Mouse (Mus musculus) G1E (cell line): ENCODE measurements at regions not wholly inside any gene's neighbourhood (a gene's known extent, or its start where the extent isn't known, plus 50 kb on each side); places are given as distances from the start of the nearest gene placed in this dataset.

Source experiments
- ATAC-seq: 2 replicates; pipeline ENCODE4 v1.8.0; 2016; ENCODE audit warnings: mild to moderate bottlenecking; ENCODE audit not compliant: insufficient number of reproducible peaks, poor library complexity, low FRiP score, severe bottlenecking; ENCODE audit errors: extremely low read depth
- DNase-seq: peaks from one replicate; pipeline ENCODE4 v3.0.0; 2012; ENCODE audit warnings: low spot score
- H3K27me3 ChIP-seq: 2 replicates; pipeline ENCODE4 v1.6.1; 2012; ENCODE audit warnings: mild to moderate bottlenecking, low read length, inconsistent platforms; ENCODE audit not compliant: insufficient read depth
- H3K36me3 ChIP-seq: replicated peaks from 2 replicates; pipeline ENCODE3; 2012; ENCODE audit warnings: mild to moderate bottlenecking, inconsistent platforms
- H3K4me1 ChIP-seq: 2 replicates; pipeline ENCODE4 v1.6.1; 2012; ENCODE audit warnings: low read depth, low read length, inconsistent platforms, mixed read lengths; ENCODE audit not compliant: insufficient read depth
- H3K4me3 ChIP-seq: 2 replicates; pipeline ENCODE4 v1.5.1; 2012; ENCODE audit warnings: low read depth, mild to moderate bottlenecking, inconsistent platforms, low read length, moderate library complexity, mixed read lengths
- H3K9me3 ChIP-seq: replicated peaks from 2 replicates; pipeline ENCODE4 v1.6.1; 2012; ENCODE audit warnings: inconsistent platforms
- CTCF ChIP-seq: IDR thresholded peaks from 2 replicates; pipeline ENCODE4 v1.5.1; 2012; ENCODE audit warnings: low read depth, low read length, inconsistent platforms, mixed read lengths
- GATA1 ChIP-seq: IDR thresholded peaks from 2 replicates; pipeline ENCODE4 v1.6.1; 2012; ENCODE audit warnings: borderline replicate concordance, low read length, inconsistent platforms, mixed read lengths
- GATA2 ChIP-seq: IDR thresholded peaks from 2 replicates; pipeline ENCODE4 v1.6.1; 2012; ENCODE audit warnings: low read depth, low read length, inconsistent platforms, borderline replicate concordance
- POLR2AphosphoS5 ChIP-seq: IDR thresholded peaks from 2 replicates; pipeline ENCODE4 v1.6.1; 2012; ENCODE audit warnings: low read depth, low read length, inconsistent platforms; ENCODE audit not compliant: insufficient replicate concordance
- TAL1 ChIP-seq: conservative IDR thresholded peaks from 2 replicates; pipeline ENCODE4 v1.6.1; 2012; ENCODE audit warnings: low read depth, low read length, inconsistent platforms, mixed read lengths

- no peak overlapping the region for H3K4me3 ChIP-seq
- H3K4me1 ChIP-seq, result no peaks in the 10 kb centered on the region
- TF ChIP-seq GATA1 (no peak), POLR2AphosphoS5 (no peak), GATA2 (no peak), CTCF (no peak), TAL1 (no peak)
- peaks cover 77% of the 10 kb centered on the region for H3K9me3 ChIP-seq
- ATAC-seq (no peak), DNase-seq (no peak)
- no peaks in the 10 kb centered on the region for H3K27me3 ChIP-seq
- no peaks in the 10 kb centered on the region for H3K36me3 ChIP-seq
These were observed 75.6 kb downstream of the Cops8 start for GRCm38 (mm10) chr1:90678416-90678815.

DNA sequence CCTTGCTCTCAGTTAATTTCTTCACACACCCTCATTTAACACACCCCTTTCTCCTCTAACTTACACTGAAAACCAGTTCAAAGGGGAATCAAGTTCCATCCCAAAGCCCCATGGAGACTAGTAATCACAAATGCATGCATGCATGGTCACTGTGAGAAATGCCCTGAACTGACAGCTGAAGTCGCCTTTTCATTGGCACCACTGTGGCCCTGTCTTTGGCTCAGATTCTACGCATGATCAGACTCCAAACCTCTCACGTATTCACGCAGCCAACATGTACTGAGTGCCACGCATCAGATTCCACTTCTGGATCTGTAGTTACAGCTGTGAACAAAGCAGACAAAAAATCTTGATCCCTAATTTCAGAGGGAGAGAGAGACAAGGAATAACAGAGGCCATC is 85.3 kb downstream of the Cops8 start:
- DNase-seq (no peak), ATAC-seq (no peak)
- TF ChIP-seq TAL1 (no peak), GATA1 (no peak), CTCF (no peak), GATA2 (no peak), POLR2AphosphoS5 (no peak)
- Histone ChIP-seq H3K4me3 (no peak overlapping the region), H3K9me3 (peaks cover 58% of the 10 kb centered on the region), H3K4me1 (no peaks in the 10 kb centered on the region), H3K36me3 (no peaks in the 10 kb centered on the region), H3K27me3 (no peaks in the 10 kb centered on the region)

- Histone ChIP-seq H3K27me3 (no peaks in the 10 kb centered on the region), H3K36me3 (no peaks in the 10 kb centered on the region), H3K9me3 (peaks cover 61% of the 10 kb centered on the region), H3K4me1 (no peaks in the 10 kb centered on the region), H3K4me3 (no peak overlapping the region)
- ATAC-seq (no peak), DNase-seq (no peak)
- no peak for TF ChIP-seq GATA1
- TF ChIP-seq TAL1, result no peak
- no peak for TF ChIP-seq GATA2
- no peak for TF ChIP-seq CTCF
- TF ChIP-seq POLR2AphosphoS5, result no peak
These were observed 87.9 kb downstream of the Cops8 start for GRCm38 (mm10) chr1:90690591-90691116.

DNA sequence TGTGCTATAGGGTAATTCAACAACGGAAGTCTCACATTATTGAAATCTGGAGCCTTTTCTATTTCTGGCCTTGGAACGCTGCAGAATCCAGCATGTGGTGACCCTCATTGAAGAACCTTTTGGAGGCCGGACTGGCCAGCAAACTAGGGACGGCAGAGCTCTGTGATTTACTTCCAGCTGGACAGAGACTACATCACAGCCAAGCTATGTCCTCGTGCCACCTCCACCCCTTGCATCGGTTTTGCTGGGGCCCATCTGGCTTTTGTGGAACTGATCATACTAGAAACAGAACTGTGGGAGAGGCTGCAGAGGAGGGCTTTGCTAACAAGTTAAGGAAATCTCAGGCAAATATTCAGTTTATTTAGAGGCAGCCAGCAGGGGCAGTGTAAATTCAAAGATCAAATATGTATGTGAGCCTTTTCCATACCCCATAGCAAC is 88.4 kb downstream of the Cops8 start:
- no peaks in the 10 kb centered on the region for H3K4me1 ChIP-seq
- DNase-seq, result no peak
- no peak overlapping the region for H3K4me3 ChIP-seq
- TF ChIP-seq TAL1, result no peak
- no peak for TF ChIP-seq CTCF
- TF ChIP-seq POLR2AphosphoS5, result no peak
- no peak for TF ChIP-seq GATA1
- TF ChIP-seq GATA2, result no peak
- ATAC-seq, result no peak
- H3K9me3 ChIP-seq, result peaks cover 66% of the 10 kb centered on the region
- H3K27me3 ChIP-seq, result no peaks in the 10 kb centered on the region
- no peaks in the 10 kb centered on the region for H3K36me3 ChIP-seq

DNA sequence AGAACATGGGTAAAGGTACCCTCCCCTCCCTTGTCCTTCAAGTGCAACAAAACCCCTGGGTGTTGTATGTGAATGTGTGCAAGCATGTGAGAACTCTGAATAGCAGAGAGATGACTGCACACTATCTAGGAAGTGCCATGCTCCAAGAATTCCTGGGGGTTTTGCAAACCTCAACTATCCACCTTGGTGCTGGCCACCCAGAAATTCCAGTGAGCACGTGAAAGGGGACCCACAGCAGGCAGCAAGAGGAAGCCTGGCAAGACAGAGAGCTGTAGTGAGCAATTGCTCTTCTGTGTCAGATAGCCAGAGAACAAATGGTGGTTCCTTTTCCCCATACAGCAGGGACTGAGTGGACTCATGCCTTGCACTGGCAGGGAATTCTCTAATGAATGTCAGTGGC is 90.1 kb downstream of the Cops8 start:
- Histone ChIP-seq H3K4me3 (no peak overlapping the region), H3K27me3 (no peaks in the 10 kb centered on the region), H3K4me1 (no peaks in the 10 kb centered on the region), H3K36me3 (no peaks in the 10 kb centered on the region), H3K9me3 (peaks cover 66% of the 10 kb centered on the region)
- ATAC-seq (no peak), DNase-seq (no peak)
- TF ChIP-seq POLR2AphosphoS5, result no peak
- no peak for TF ChIP-seq CTCF
- TF ChIP-seq TAL1, result no peak
- no peak for TF ChIP-seq GATA1

GRCm38 (mm10) chr1:90694761-90695160 is 92.0 kb downstream of the Cops8 start:
- no peaks in the 10 kb centered on the region for H3K4me1 ChIP-seq
- peaks cover 77% of the 10 kb centered on the region for H3K9me3 ChIP-seq
- ATAC-seq (no peak), DNase-seq (no peak)
- H3K27me3 ChIP-seq, result no peaks in the 10 kb centered on the region
- H3K36me3 ChIP-seq, result no peaks in the 10 kb centered on the region
- no peak for TF ChIP-seq GATA1
- no peak overlapping the region for H3K4me3 ChIP-seq

DNA sequence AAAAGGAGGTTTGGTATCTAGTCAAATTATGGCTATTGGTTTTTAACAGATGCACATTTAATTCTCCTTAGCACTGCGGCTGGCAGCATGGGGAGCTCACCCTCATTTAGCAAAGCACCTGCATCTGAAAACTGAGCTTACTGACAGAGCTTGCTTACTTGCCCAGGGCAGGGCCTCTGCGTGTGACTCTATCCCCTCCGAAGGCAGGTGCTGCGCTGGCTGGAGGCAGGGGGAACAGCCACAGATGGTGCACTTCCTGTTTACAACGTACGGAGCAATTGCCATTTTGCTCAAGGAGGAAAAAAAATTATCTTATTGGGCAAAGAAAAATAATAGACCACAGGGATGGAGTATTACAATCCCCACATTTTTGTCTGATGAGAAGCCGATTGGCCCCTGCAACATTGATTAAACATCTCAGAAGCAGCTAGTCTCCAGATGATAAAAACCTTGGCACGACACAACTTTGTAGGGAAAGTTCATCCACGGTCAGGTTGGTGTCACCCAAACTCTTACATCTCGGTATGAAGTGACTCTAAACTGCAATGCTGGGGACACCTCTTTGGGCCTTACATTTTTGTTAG is 92.5 kb downstream of the Cops8 start:
- no peak for ATAC-seq
- no peak for TF ChIP-seq CTCF
- Histone ChIP-seq H3K27me3 (no peaks in the 10 kb centered on the region), H3K4me1 (no peaks in the 10 kb centered on the region), H3K9me3 (peaks cover 74% of the 10 kb centered on the region), H3K36me3 (no peaks in the 10 kb centered on the region), H3K4me3 (no peak overlapping the region)
- DNase-seq, result no peak
